Mouse (Mus musculus): ENCODE measurements around the gene Itsn2.
"Not testable (repeated sequence)": the region's sequence is repeated elsewhere in the genome, so short reads cannot be mapped to it uniquely, and the experiment has no call there.

Gene Itsn2

DNA sequence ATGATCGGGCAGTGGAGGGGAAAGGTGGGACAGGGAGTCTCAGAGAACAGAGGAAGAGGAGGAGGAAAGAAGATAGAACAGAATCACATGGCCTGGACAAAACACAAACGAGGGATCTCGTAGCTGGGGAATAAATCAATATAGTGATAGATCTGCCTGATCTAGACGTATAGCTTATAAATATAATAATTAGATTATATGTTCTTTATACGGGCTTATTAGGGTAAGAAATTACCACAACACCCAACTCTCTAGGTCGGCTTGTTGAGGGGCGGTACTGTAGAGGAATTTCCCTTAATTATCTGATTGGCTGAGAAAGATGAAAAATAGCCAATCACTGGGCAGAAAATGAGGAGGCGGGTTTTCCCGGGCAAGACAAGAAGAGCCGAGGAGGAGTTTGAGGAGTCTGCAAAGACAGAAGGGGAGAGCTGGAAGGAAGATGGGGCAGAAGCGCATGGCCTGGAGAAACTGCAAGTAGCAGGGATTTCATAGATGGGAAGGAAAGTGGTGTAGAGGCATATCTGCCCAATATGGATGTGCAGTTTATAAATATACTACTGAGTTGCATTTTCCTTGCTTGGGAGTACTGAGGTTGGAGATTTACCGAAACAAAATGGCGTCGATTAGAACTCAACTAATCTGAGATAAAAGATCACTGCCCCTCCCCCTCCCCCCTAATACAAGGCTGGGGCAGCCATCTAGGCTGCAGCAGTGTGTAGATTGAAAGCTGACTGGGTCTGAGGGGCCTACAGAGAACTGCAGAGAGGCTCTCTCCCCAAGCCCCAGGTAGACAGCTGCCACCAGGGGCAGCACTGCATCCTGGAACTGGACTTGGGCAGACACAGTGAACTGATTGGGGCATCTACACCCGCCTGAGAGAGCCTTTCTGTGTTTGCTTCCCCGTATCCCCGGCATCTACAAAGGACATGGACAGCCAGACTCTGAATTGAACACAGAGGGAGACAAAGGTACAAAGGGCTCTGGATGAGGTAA, 127.6 kb downstream of the Itsn2 start:
- CTCF ChIA-PET = interaction anchor here (0.6 to 1.8 kb wide), 11 partner anchors 9 to 830 kb away, joined by 3 to 7 read pairs (median 4); partner anchors contain the start of genes Fam228b (in 2 of the 4) and Pfn4 (in 1 of the 4)

GRCm38 (mm10) chr12:4729165-4729564, 136.7 kb downstream of the Itsn2 start:
- POLR2A ChIA-PET = interaction anchor here in 3 of 4 experiments (0.5 to 2.4 kb wide), 6 partner anchors 9 to 1946 kb away, joined by 3 to 10 read pairs (median 3); partner anchors contain the start of genes Fam228b (in 1 of the 3) and Pfn4 (in 1 of the 3)
- CTCF ChIA-PET = interaction anchor here in 2 of 4 experiments (0.5 to 1.9 kb wide), 6 partner anchors 9 to 204 kb away, joined by 3 to 7 read pairs (median 3); partner anchors contain the start of genes Atad2b (in 1 of the 2), Fam228b (in 1 of the 2) and Pfn4 (in 1 of the 2)

More for the DNA sequence above, 127.6 kb downstream of the Itsn2 start:
- POLR2A ChIA-PET = interaction anchor here (0.6 to 4.9 kb wide), 57 partner anchors 9 to 531 kb away, joined by 3 to 24 read pairs (median 4); partner anchors contain the start of genes Cenpo (in 3 of the 4), Fam228b (in 3 of the 4), Pfn4 (in 3 of the 4) and Ptrhd1 (in 3 of the 4)

DNA sequence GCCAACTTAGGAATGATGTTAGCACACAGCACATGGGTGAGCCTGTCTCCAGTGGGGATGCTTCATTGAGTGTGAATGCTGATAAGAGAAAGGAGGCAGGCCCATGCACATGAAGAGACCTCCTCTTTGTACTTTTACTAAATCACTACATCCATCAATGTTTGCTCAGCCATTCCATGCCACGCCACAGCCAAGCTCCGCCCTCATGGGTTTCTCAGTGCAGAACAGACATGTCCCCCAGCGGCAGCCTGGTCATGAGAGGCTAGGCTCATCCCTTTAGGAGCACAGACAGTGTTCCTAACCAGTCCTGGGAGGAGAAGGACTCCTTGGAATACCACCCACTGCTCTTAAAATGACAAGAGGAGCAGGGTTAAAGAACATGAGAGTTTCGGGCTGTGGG, 139.2 kb downstream of the Itsn2 start:
- CTCF ChIA-PET = interaction anchor here in 1 of 4 experiments (1.3 kb wide), 1 partner anchor 11 kb away, joined by 4 read pairs; no protein-coding TSS in a partner anchor

DNA sequence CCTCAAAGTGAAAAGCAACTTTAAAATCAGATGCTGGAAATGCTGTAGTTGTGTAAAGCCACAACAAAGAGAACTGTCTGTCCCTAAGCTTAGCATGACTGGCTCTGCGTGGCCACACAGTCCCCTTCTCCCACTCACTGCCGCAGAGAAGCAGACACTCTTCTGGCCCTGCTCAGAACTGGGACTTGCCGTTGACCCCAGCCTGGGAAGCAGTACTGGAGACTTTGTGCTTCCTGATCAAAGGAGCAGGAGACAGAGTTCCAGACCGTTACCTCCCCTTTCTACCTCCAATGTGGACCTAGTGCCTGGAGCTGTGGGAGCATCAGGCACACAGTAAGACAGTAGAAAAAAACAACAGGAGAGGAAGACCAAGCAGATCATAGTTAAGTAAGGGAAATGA, 139.9 kb downstream of the Itsn2 start:
- CTCF ChIA-PET = interaction anchor here in 1 of 4 experiments (1.3 kb wide), 1 partner anchor 12 kb away, joined by 4 read pairs; no protein-coding TSS in a partner anchor
- POLR2A ChIA-PET = interaction anchor here in 1 of 4 experiments (1.8 kb wide), 1 partner anchor 112 kb away, joined by 5 read pairs; no protein-coding TSS in a partner anchor

More for the DNA sequence above, 139.2 kb downstream of the Itsn2 start:
- POLR2A ChIA-PET = interaction anchor here in 3 of 4 experiments (0.5 to 1.8 kb wide), 7 partner anchors 11 to 593 kb away, joined by 3 to 5 read pairs (median 3); partner anchors contain the start of genes Fam228b (in 1 of the 3), Gm3625 (in 1 of the 3) and Pfn4 (in 1 of the 3)

GRCm38 (mm10) chr12:4738031-4738576, 145.7 kb downstream of the Itsn2 start, which contains the start of gene Fam228a:
TSS of gene Fam228a (minus strand) at chr12:4738430.
- CTCF ChIA-PET = interaction anchor here in 1 of 4 experiments (0.5 kb wide), 1 partner anchor 167 kb away, joined by 3 read pairs; no protein-coding TSS in a partner anchor

GRCm38 (mm10) chr12:4740823-4741222, 148.4 kb downstream of the Itsn2 start:
- POLR2A ChIA-PET = interaction anchor here (0.5 to 1.8 kb wide), 4 partner anchors 20 to 512 kb away, joined by 3 to 4 read pairs (median 3); no protein-coding TSS in a partner anchor
- CTCF ChIA-PET = interaction anchor here in 1 of 4 experiments (0.6 kb wide), 1 partner anchor 206 kb away, joined by 3 read pairs; no protein-coding TSS in a partner anchor

More at GRCm38 (mm10) chr12:4738031-4738576, 145.7 kb downstream of the Itsn2 start, which contains the start of gene Fam228a:
- POLR2A ChIA-PET = interaction anchor here in 2 of 4 experiments (1.1 to 1.5 kb wide), 3 partner anchors 17 to 79 kb away, joined by 3 to 4 read pairs (median 3); partner anchors contain the start of gene Sf3b6 (in 1 of the 2)

DNA sequence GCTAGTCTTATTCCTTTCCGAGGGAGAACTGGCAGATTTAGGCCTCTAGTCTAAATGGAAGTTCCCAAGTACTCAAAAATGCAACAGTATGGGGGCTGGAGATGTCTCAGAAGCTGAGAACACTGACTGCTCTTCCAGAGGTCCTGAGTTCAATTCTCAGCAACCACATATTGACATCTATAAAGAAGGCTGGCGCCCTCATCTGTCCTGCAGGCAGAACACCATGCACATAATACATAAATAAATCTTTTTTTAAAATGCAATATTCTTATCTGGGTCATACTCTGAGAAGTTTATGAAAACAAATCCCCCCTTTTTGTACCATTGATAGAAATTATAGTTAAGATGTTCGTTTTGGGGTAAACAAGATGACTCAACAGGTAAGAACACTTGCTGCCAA, 149.7 kb downstream of the Itsn2 start:
- CTCF ChIA-PET = interaction anchor here in 1 of 4 experiments (0.5 kb wide), 1 partner anchor 210 kb away, joined by 3 read pairs; no protein-coding TSS in a partner anchor
- POLR2A ChIA-PET = interaction anchor here in 2 of 4 experiments (0.6 to 0.7 kb wide), 2 partner anchors 12 to 82 kb away, joined by 3 to 5 read pairs; no protein-coding TSS in a partner anchor

- CTCF ChIA-PET = interaction anchor here in 2 of 4 experiments (0.6 to 1.5 kb wide), 2 partner anchors 11 kb away, joined by 3 to 4 read pairs; no protein-coding TSS in a partner anchor
- POLR2A ChIA-PET = interaction anchor here in 3 of 4 experiments (0.5 to 1.7 kb wide), 8 partner anchors 9 to 75 kb away, joined by 3 to 4 read pairs (median 3); partner anchors contain the start of gene Sf3b6 (in 1 of the 3)
These were observed 152.0 kb downstream of the Itsn2 start for GRCm38 (mm10) chr12:4744486-4744885.

DNA sequence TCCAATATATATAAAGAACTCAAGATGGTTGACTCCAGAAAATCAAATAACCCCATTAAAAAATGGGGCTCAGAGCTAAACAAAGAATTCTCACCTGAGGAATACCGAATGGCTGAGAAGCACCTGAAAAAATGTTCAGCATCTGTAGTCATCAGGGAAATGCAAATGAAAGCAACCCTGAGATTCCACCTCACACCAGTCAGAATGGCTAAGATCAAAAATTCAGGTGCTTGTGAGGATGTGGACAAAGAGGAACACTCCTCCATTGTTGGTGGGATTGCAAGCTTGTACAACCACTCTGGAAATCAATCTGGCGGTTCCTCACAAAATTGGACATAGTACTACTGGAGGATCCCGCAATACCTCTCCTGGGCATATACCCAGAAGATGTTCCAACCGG, 162.0 kb downstream of the Itsn2 start:
- CTCF ChIA-PET = not testable (repeated sequence)
- POLR2A ChIA-PET = interaction anchor here in 1 of 4 experiments (0.6 kb wide), 1 partner anchor 12 kb away, joined by 3 read pairs; no protein-coding TSS in a partner anchor

- CTCF ChIA-PET = no interaction called here
- POLR2A ChIA-PET = interaction anchor here in 1 of 4 experiments (1.3 to 3.4 kb wide), 2 partner anchors 12 to 38 kb away, joined by 4 to 11 read pairs; partner anchors contain the start of genes Fam228b and Pfn4
These were observed 164.6 kb downstream of the Itsn2 start for GRCm38 (mm10) chr12:4757060-4757459.
